Mouse (Mus musculus) CH12.LX (cell line): Measurements from ENCODE around the gene Tbl1xr1. TPM values are rescaled to one million over a fixed set of nuclear protein-coding genes. Genes with fewer than 3 reads are reported as not detected.

Experiments used
- DNase-seq: peaks from one replicate; pipeline ENCODE4 v3.0.0-alpha.2; 2013; ENCODE audit errors: extremely low read depth
- H3K27ac ChIP-seq: 2 replicates; pipeline ENCODE4 v1.5.1; 2012; ENCODE audit warnings: low read depth, mild to moderate bottlenecking, control low read depth, moderate library complexity; ENCODE audit not compliant: insufficient read depth
- H3K27me3 ChIP-seq: replicated peaks from 2 replicates; pipeline ENCODE3; 2012; ENCODE audit warnings: inconsistent platforms
- H3K36me3 ChIP-seq, 2 experiments: replicated peaks in 1 of 2; 2 replicates each; pipeline versions ENCODE3 to v1.6.1; 2012; ENCODE audit warnings: inconsistent platforms in 1 of 2, low read length in 1 of 2, mild to moderate bottlenecking in 1 of 2, mixed read lengths in 1 of 2, moderate library complexity in 1 of 2; ENCODE audit not compliant: control insufficient read depth in 1 of 2, insufficient read depth in 1 of 2
- H3K4me1 ChIP-seq, 2 experiments: 2 replicates each; pipeline ENCODE4 v1.6.1; 2012; ENCODE audit warnings: inconsistent platforms in 1 of 2, moderate library complexity in 1 of 2; ENCODE audit not compliant: insufficient read depth in 2 of 2, control insufficient read depth in 1 of 2
- H3K4me2 ChIP-seq: 2 replicates; pipeline ENCODE4 v1.6.1; 2012; ENCODE audit warnings: low read depth, mild to moderate bottlenecking, control low read depth; ENCODE audit not compliant: poor library complexity, insufficient read depth, severe bottlenecking
- H3K4me3 ChIP-seq, 3 experiments: fragments of 150-350 bp in 1 of 3; sonication (generic) in 1 of 3; replicated peaks in 1 of 3; 2 replicates each; pipeline versions ENCODE3 to v1.5.1; 2011 to 2012; ENCODE audit warnings: low read depth in 2 of 3, low read length in 2 of 3, mild to moderate bottlenecking in 2 of 3, moderate library complexity in 2 of 3, control low read depth in 1 of 3, improper control_type of control experiment in 1 of 3, inconsistent platforms in 1 of 3, mixed read lengths in 1 of 3; ENCODE audit not compliant: poor library complexity in 1 of 3
- H3K79me2 ChIP-seq: replicated peaks from 2 replicates; pipeline ENCODE4 v1.6.1; 2012; ENCODE audit warnings: mild to moderate bottlenecking, moderate library complexity; ENCODE audit not compliant: control insufficient read depth, poor library complexity, insufficient read depth, severe bottlenecking; ENCODE audit errors: extremely low read depth
- H3K9ac ChIP-seq: 2 replicates; pipeline ENCODE4 v1.6.1; 2012; ENCODE audit warnings: low read depth, mild to moderate bottlenecking, control low read depth, moderate library complexity; ENCODE audit not compliant: insufficient read depth
- H3K9me3 ChIP-seq: replicated peaks from 2 replicates; pipeline ENCODE3; 2012; ENCODE audit warnings: low read length, inconsistent platforms, mixed read lengths
- BHLHE40 ChIP-seq: IDR thresholded peaks from 2 replicates; pipeline ENCODE4 v1.6.1; 2011; ENCODE audit warnings: mild to moderate bottlenecking, low read depth, low read length, improper control_type of control experiment
- CHD1 ChIP-seq: IDR thresholded peaks from 2 replicates; pipeline ENCODE4 v1.6.1; 2012; ENCODE audit warnings: low read depth, low read length, improper control_type of control experiment, inconsistent platforms
- CTCF ChIP-seq, 2 experiments: IDR thresholded peaks in 1 of 2; conservative IDR thresholded peaks in 1 of 2; 2 replicates each; pipeline ENCODE4 v1.5.1; 2011 to 2012; ENCODE audit warnings: low read depth in 2 of 2, low read length in 2 of 2, improper control_type of control experiment in 1 of 2, inconsistent platforms in 1 of 2, mild to moderate bottlenecking in 1 of 2, moderate library complexity in 1 of 2
- EP300 ChIP-seq: IDR thresholded peaks from 2 replicates; pipeline ENCODE4 v1.6.1; 2011; ENCODE audit warnings: low read length, improper control_type of control experiment
- ETS1 ChIP-seq: conservative IDR thresholded peaks from 2 replicates; pipeline ENCODE4 v1.6.1; 2012; ENCODE audit warnings: low read depth, mild to moderate bottlenecking, inconsistent platforms, low read length, improper control_type of control experiment, moderate library complexity
- HCFC1 ChIP-seq: IDR thresholded peaks from 2 replicates; pipeline ENCODE4 v1.6.1; 2012; ENCODE audit warnings: low read depth, mild to moderate bottlenecking, inconsistent platforms, low read length, improper control_type of control experiment
- IRF4 ChIP-seq: IDR thresholded peaks from 2 replicates; pipeline ENCODE4 v1.6.1; 2014; ENCODE audit warnings: low read depth, mild to moderate bottlenecking, inconsistent platforms, low read length, improper control_type of control experiment
- JUND ChIP-seq: conservative IDR thresholded peaks from 2 replicates; pipeline ENCODE4 v1.6.1; 2011; ENCODE audit warnings: low read depth, low read length, improper control_type of control experiment
- MAFK ChIP-seq: IDR thresholded peaks from 2 replicates; pipeline ENCODE4 v1.6.1; 2011; ENCODE audit warnings: low read length, improper control_type of control experiment; ENCODE audit not compliant: insufficient replicate concordance
- MAZ ChIP-seq: IDR thresholded peaks from 2 replicates; pipeline ENCODE4 v1.6.1; 2012; ENCODE audit warnings: low read depth, mild to moderate bottlenecking, inconsistent platforms, low read length, improper control_type of control experiment, moderate library complexity
- MEF2A ChIP-seq: IDR thresholded peaks from 2 replicates; pipeline ENCODE4 v1.6.1; 2014; ENCODE audit warnings: low read depth, mild to moderate bottlenecking, inconsistent platforms, low read length, improper control_type of control experiment, borderline replicate concordance
- RAD21 ChIP-seq: IDR thresholded peaks from 2 replicates; pipeline ENCODE4 v1.6.1; 2011; ENCODE audit warnings: low read depth, mild to moderate bottlenecking, low read length, improper control_type of control experiment, moderate library complexity
- SMC3 ChIP-seq: IDR thresholded peaks from 2 replicates; pipeline ENCODE4 v1.6.1; 2011; ENCODE audit warnings: low read depth, low read length, improper control_type of control experiment
- TCF12 ChIP-seq: IDR thresholded peaks from 2 replicates; pipeline ENCODE4 v1.6.1; 2014; ENCODE audit warnings: low read depth, mild to moderate bottlenecking, inconsistent platforms, low read length, improper control_type of control experiment
- USF2 ChIP-seq: conservative IDR thresholded peaks from 2 replicates; pipeline ENCODE4 v1.6.1; 2011; ENCODE audit warnings: low read depth, low read length, improper control_type of control experiment
- dilution Hi-C: fragments of 300-500 bp; cut with MboI; formaldehyde crosslinking; loops from 2 replicates; pipeline ENCODE4 v1.14.3; 2020; ENCODE audit warnings: low sequenced_read_pairs; ENCODE audit not compliant: extremely low pct_unique_long_range_greater_than_20kb, extremely low pct_ligation_motif_present
- in situ Hi-C: fragments of 300-500 bp; cut with MboI; formaldehyde crosslinking; loops from 3 replicates; pipeline ENCODE4 v1.14.3; 2019; ENCODE audit warnings: low sequenced_read_pairs, low pct_ligation_motif_present, low pct_unique_long_range_greater_than_20kb, mixed read lengths
- polyA plus RNA-seq: library from polyadenylated mRNA; unstranded; fragments of >175 nt; gene quantifications from 2 replicates; pipeline ENCODE4 v1.2.1, GENCODE M21; 2012; ENCODE audit warnings: low read depth; ENCODE audit not compliant: insufficient read length
- total RNA-seq, 2 experiments: library from RNA; depleted of rRNA; stranded (reverse); fragments of 300-350 nt in 1 of 2; fragments of >200 nt in 1 of 2; gene quantifications; 2 replicates each; pipeline ENCODE4 v1.2.3; 2012 to 2014

The Tbl1xr1 gene
- total and polyA plus RNA-seq, 3 experiments = 33.7 to 39.9 (median 38.3) TPM

DNA sequence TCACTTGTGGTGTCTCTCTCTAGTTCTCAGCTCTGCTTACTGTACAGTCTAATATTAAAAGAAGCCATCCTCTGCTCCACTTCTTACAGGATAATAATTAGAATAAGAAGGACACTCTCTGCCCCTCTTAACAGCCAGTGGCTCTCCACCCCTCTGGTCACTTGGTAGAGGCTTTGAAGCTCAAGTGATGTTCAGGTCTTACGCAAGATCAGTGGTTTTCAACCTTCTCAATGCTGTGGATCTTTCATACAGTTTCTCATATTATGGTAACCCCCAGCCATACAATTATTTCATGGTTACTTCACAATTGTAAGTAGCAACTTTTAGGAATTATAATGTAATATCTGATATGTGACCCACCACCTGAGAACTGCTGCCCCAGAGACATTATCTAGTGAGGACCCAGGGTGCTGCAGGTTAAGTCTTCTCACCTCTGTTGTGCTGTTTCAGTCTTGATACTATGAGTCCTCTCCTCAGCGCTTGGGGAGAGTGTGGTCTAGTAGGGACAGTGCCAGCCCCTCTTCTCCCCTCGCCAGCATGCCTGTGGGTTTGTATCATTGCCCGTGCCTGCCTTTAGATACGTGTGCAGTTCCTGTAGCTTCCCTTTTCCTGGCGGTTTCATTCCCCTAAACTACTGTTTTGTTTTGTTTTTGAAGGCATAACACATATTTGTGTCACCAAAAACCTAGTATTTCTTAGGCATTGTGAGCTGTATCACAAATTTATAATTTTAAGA is 65.7 kb downstream of the Tbl1xr1 start:
- no peak for TF ChIP-seq RAD21
- TF ChIP-seq MAFK = no peak
- no peak for TF ChIP-seq IRF4
- no peak for TF ChIP-seq TCF12
- TF ChIP-seq MEF2A = no peak
- no peak for TF ChIP-seq ETS1
- no peak for TF ChIP-seq JUND
- TF ChIP-seq HCFC1 = no peak
- Histone ChIP-seq H3K4me1 (peaks cover 15 to 59% of the 10 kb centered on the region in 2 experiments), H3K27me3 (no peaks in the 10 kb centered on the region), H3K9me3 (no peaks in the 10 kb centered on the region), H3K36me3 (peaks cover 0 to 27% of the 10 kb centered on the region in 2 experiments), H3K4me2 (no peak overlapping the region), H3K27ac (no peak overlapping the region), H3K4me3 (no peak overlapping the region), H3K9ac (no peak overlapping the region), H3K79me2 (peaks cover 43% of the 10 kb centered on the region)
- dilution Hi-C loops (no loop called here), in situ Hi-C loops (loop anchor here (10.0 kb wide), 1 partner anchor 207 kb away; no protein-coding TSS in a partner anchor)
- DNase-seq = no peak

DNA sequence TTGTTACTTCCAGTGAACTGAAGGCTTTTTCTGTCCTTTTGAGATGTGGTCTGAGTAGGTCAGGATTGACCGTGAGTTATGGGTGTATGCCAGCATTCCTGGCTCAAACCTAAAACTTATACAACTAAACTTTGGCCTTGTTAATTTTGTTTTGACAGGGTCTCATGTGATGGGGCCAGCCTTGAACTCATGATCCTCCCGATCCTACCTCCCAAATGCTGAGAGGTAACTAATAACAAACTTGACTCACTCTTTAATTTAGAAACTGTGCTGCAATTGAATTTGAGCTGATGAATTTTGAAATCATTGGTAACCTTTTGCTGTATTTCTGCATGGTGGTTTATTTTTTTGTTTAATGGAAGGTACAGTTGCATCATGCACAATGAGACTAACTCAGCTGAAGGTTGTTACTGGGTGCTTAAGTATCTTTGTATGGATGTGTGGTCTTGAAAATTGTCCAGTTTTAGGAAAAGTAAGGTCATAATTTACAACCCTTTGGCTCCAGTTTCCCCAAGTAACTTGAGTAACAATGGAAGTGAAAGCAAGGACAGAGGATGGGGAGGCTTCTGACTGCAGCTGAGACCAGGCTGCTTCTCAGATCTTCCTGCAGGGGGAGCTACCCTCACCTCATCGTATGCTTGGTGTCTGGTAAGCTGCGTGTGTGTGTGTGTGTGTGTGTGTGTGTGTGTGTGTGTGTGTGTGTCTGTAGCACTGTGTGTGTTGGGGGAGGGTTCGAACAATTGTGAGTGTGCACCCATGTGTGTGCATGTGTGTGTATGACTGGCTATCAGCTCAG is 66.6 kb downstream of the Tbl1xr1 start:
- Histone ChIP-seq H3K4me1 (peaks cover 14 to 50% of the 10 kb centered on the region in 2 experiments), H3K36me3 (peaks cover 0 to 29% of the 10 kb centered on the region in 2 experiments), H3K9me3 (no peaks in the 10 kb centered on the region), H3K79me2 (peaks cover 41% of the 10 kb centered on the region), H3K27ac (no peak overlapping the region), H3K9ac (no peak overlapping the region), H3K4me3 (peak overlapping the region in 1 of 3 experiments; percentile 29), H3K27me3 (no peaks in the 10 kb centered on the region), H3K4me2 (no peak overlapping the region; the same call in 1 of the 2 replicates)
- in situ Hi-C loops = loop anchor here (10.0 kb wide), 1 partner anchor 208 kb away; no protein-coding TSS in a partner anchor
- peak; percentile 75 for DNase-seq
- TF ChIP-seq RAD21 (peak; percentile 40), CTCF (conservative IDR thresholded peaks at IDR 0.05 in 1 of 2, IDR thresholded peaks at IDR 0.05 in 1 of 2; ENCODE audit: low read depth in 2 of 2, low read length in 2 of 2) (peak; percentile 38 to 67), SMC3 (peak; percentile 62), MAZ (no peak), IRF4 (peak; percentile 59; the same call in 1 of the 2 replicates), TCF12 (peak; percentile 23; the same call in 1 of the 2 replicates), USF2 (no peak), CHD1 (no peak), EP300 (0 out of 2 replicates have a peak, but pooled peaks have one; percentile 20), ETS1 (0 out of 2 replicates have a peak, but pooled peaks have one; percentile 10), BHLHE40 (no peak)
- dilution Hi-C loops = no loop called here
